28 mouse cellular contexts compared by ENCODE assay signal in the genomic region with DNA sequence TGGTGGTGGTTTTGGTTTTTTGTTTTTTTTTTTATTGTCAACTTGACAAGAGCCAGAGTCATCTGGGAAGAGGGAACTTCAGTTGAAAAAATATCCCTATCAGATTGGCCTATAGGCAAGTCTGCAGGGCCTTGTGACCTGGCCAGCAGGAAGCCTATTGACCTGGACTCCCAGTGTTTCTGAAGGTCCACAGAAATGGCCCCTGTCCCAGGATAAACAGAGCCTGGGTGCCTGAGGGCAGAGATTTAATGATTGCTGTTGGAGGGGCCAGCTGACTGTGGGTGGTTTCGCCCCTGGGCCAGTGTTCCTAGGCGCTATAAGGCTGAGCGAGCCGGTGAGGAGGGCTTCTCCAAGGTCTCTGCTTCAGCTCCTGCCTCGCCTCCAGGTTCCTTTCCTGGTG. TPM values are rescaled to one million over a fixed set of nuclear protein-coding genes. Genes with fewer than 3 reads are reported as not detected.
A peak's percentile ranks its signal among the peaks of the same experiment; 100 is the strongest.
DNase-seq lines count a peak whose midpoint lies in the region; ATAC-seq and TF ChIP-seq lines count a peak whose summit lies in the region.
"Had no signal": no experiment of that assay in that cellular context is flagged by ENCODE, and none has a peak within 500 bp of the region (broad histone marks: within the 10 kb centered on the region; RNA-seq: fewer than 3 reads in every experiment).

No protein-coding gene starts in this region.

- DNase-seq in forebrain, embryonic 10.5 days (ENCODE audit: extremely low spot score, low spot score) = no peak
- DNase-seq in liver = peak; percentile 15
- no peak for DNase-seq in kidney, postnatal 10 days
- DNase-seq in midbrain, postnatal 0 days (ENCODE audit: low spot score) = no peak
- DNase-seq: adrenal gland, adult 8-10 months; cerebellum, adult 2 months; cerebellum, postnatal 14 days; gastrocnemius, postnatal 10 days; kidney, adult 8-10 months; kidney, postnatal 14 days; lung, adult 2 months; lung, postnatal 10 days; midbrain, embryonic 14.5 days; right cerebral cortex, adult 18-20 months; spleen, adult 18-20 months; thymus, postnatal 4 days had no signal

- H3K4me3 ChIP-seq in forebrain, embryonic 15.5 days = no peak overlapping the region
- no peak overlapping the region for H3K4me3 ChIP-seq in forebrain, embryonic 10.5 days
- H3K4me3 ChIP-seq in ES-Bruce4 (ENCODE audit: low read depth, low read length) = no peak overlapping the region
- H3K4me3 ChIP-seq in liver, embryonic 15.5 days (replicated peaks) = no peak overlapping the region
- no peak overlapping the region for H3K4me3 ChIP-seq in midbrain, postnatal 0 days (ENCODE audit: low read depth, low read length)
- H3K4me3 ChIP-seq: embryonic facial prominence, embryonic 15.5 days; heart, embryonic 15.5 days; hindbrain, embryonic 13.5 days; limb, embryonic 13.5 days; neural tube, embryonic 15.5 days had no signal

- H3K4me2 ChIP-seq in forebrain, embryonic 15.5 days (replicated peaks) = no peak overlapping the region
- no peak overlapping the region for H3K4me2 ChIP-seq in liver, embryonic 15.5 days
- no peak overlapping the region for H3K4me2 ChIP-seq in midbrain, postnatal 0 days (ENCODE audit: low read depth, low read length, poor library complexity, severe bottlenecking)
- H3K4me2 ChIP-seq: embryonic facial prominence, embryonic 15.5 days; heart, embryonic 15.5 days; hindbrain, embryonic 13.5 days; limb, embryonic 13.5 days; neural tube, embryonic 15.5 days had no signal

- H3K36me3 ChIP-seq in forebrain, embryonic 15.5 days = no peaks in the 10 kb centered on the region
- H3K36me3 ChIP-seq in forebrain, embryonic 10.5 days (replicated peaks) = peaks cover 19% of the 10 kb centered on the region
- peaks cover 9% of the 10 kb centered on the region for H3K36me3 ChIP-seq in ES-Bruce4 (ENCODE audit: control insufficient read depth, insufficient read depth, low read length, poor library complexity, severe bottlenecking)
- H3K36me3 ChIP-seq in liver, embryonic 15.5 days (replicated peaks) = no peaks in the 10 kb centered on the region
- H3K36me3 ChIP-seq in midbrain, postnatal 0 days (ENCODE audit: insufficient read depth, low read length) = no peaks in the 10 kb centered on the region
- H3K36me3 ChIP-seq: hindbrain, embryonic 13.5 days; neural tube, embryonic 15.5 days had no signal

- 68% methylated on average over 5 of the region's 5 CpGs for WGBS in forebrain, embryonic 15.5 days
- 60% methylated on average over 5 of the region's 5 CpGs for WGBS in forebrain, embryonic 10.5 days
- 62% methylated on average over 5 of the region's 5 CpGs for WGBS in liver, embryonic 15.5 days (ENCODE audit: insufficient replicate concordance)
- WGBS in midbrain, postnatal 0 days = 59% methylated on average over 5 of the region's 5 CpGs

- no peak for ATAC-seq in forebrain, embryonic 15.5 days (replicated peaks)
- peak; percentile 41; the same call in 1 of the 2 replicates for ATAC-seq in liver, embryonic 15.5 days (ENCODE audit: insufficient read depth)
- ATAC-seq in midbrain, postnatal 0 days (ENCODE audit: low FRiP score) = no peak
- ATAC-seq: intestine, embryonic 16.5 days had no signal

- peaks cover 22% of the 10 kb centered on the region for H3K27me3 ChIP-seq in forebrain, embryonic 15.5 days
- H3K27me3 ChIP-seq in forebrain, embryonic 10.5 days (ENCODE audit: poor library complexity, severe bottlenecking) = peaks cover 51% of the 10 kb centered on the region
- no peaks in the 10 kb centered on the region for H3K27me3 ChIP-seq in ES-Bruce4 (ENCODE audit: control insufficient read depth, insufficient read depth, low read length, poor library complexity, severe bottlenecking)
- peaks cover 64% of the 10 kb centered on the region for H3K27me3 ChIP-seq in liver, embryonic 15.5 days
- peaks cover 15% of the 10 kb centered on the region for H3K27me3 ChIP-seq in midbrain, postnatal 0 days (ENCODE audit: insufficient read depth, low read length)

- H3K9ac ChIP-seq in forebrain, embryonic 15.5 days (replicated peaks) = no peak overlapping the region
- no peak overlapping the region for H3K9ac ChIP-seq in ES-Bruce4 (ENCODE audit: low read depth, poor library complexity, severe bottlenecking)
- no peak overlapping the region for H3K9ac ChIP-seq in liver, embryonic 15.5 days
- H3K9ac ChIP-seq in midbrain, postnatal 0 days (replicated peaks; ENCODE audit: low read length, poor library complexity, severe bottlenecking) = no peak overlapping the region
- H3K9ac ChIP-seq: embryonic facial prominence, embryonic 15.5 days; heart, embryonic 15.5 days; hindbrain, embryonic 13.5 days; limb, embryonic 13.5 days; neural tube, embryonic 15.5 days had no signal

- H3K4me1 ChIP-seq in forebrain, embryonic 15.5 days = peaks cover 26% of the 10 kb centered on the region
- H3K4me1 ChIP-seq in forebrain, embryonic 10.5 days = peaks cover 50% of the 10 kb centered on the region
- peaks cover 1% of the 10 kb centered on the region for H3K4me1 ChIP-seq in ES-Bruce4 (ENCODE audit: control insufficient read depth, insufficient read depth, low read length)
- H3K4me1 ChIP-seq in liver, embryonic 15.5 days (replicated peaks) = peaks cover 30% of the 10 kb centered on the region
- H3K4me1 ChIP-seq in midbrain, postnatal 0 days (ENCODE audit: insufficient read depth, low read length) = peaks cover 5% of the 10 kb centered on the region; the same call in 1 of the 2 replicates

- H3K27ac ChIP-seq in forebrain, embryonic 15.5 days (replicated peaks) = peak overlapping the region; percentile 33
- no peak overlapping the region for H3K27ac ChIP-seq in forebrain, embryonic 10.5 days
- no peak overlapping the region for H3K27ac ChIP-seq in ES-Bruce4 (ENCODE audit: insufficient read depth, low read length)
- H3K27ac ChIP-seq in liver, embryonic 15.5 days (replicated peaks) = no peak overlapping the region
- no peak overlapping the region for H3K27ac ChIP-seq in midbrain, postnatal 0 days (ENCODE audit: low read depth, low read length)
- H3K27ac ChIP-seq: embryonic facial prominence, embryonic 15.5 days; heart, embryonic 15.5 days; hindbrain, embryonic 13.5 days; limb, embryonic 13.5 days; macrophage; neural tube, embryonic 15.5 days; stomach, postnatal 0 days had no signal

- 0 out of 2 replicates have a peak, but pooled peaks have one; percentile 18 for TF ChIP-seq EP300 in ES-Bruce4 (IDR thresholded peaks at IDR 0.05; ENCODE audit: insufficient read depth, low read depth, low read length)

- TF ChIP-seq POLR2A in ES-Bruce4 (IDR thresholded peaks at IDR 0.05; ENCODE audit: insufficient read depth, low read length) = no peak

- no peak for TF ChIP-seq CTCF in ES-Bruce4 (IDR thresholded peaks at IDR 0.05; ENCODE audit: low read depth, low read length)
- TF ChIP-seq CTCF in midbrain, postnatal 0 days (IDR thresholded peaks at IDR 0.05) = no peak

- H3K9me3 ChIP-seq in forebrain, embryonic 15.5 days = no peaks in the 10 kb centered on the region
- H3K9me3 ChIP-seq in forebrain, embryonic 10.5 days = no peaks in the 10 kb centered on the region
- H3K9me3 ChIP-seq in ES-Bruce4 (replicated peaks; ENCODE audit: control insufficient read depth, insufficient read depth, low read length, poor library complexity, severe bottlenecking) = no peaks in the 10 kb centered on the region
- no peaks in the 10 kb centered on the region for H3K9me3 ChIP-seq in liver, embryonic 15.5 days (replicated peaks)
- H3K9me3 ChIP-seq in midbrain, postnatal 0 days (ENCODE audit: low read length) = no peaks in the 10 kb centered on the region
- H3K9me3 ChIP-seq: embryonic facial prominence, embryonic 15.5 days; heart, embryonic 15.5 days; hindbrain, embryonic 13.5 days; limb, embryonic 13.5 days; neural tube, embryonic 15.5 days had no signal

RNA-seq across cellular contexts. Expression of gene Dkkl1, which starts 1.8 kb away (rescaled TPM):
- 1.4 and 2.0 TPM in 2 replicates for polyA plus RNA-seq in forebrain, embryonic 15.5 days (2015; fragmentation: Nextera tagmentation; extraction: Ambion mirVana)
- 1.0 TPM in 2 replicates for polyA plus RNA-seq in forebrain, embryonic 10.5 days (2016; fragmentation: Nextera tagmentation; extraction: Ambion mirVana)
- polyA plus RNA-seq in ES-Bruce4 (2011; ENCODE audit: insufficient read depth, insufficient read length, low read depth, missing spikeins) = 4.2 and 8.6 TPM in 2 replicates
- polyA plus RNA-seq in liver, embryonic 15.5 days (2015; fragmentation: Nextera tagmentation; extraction: Ambion mirVana) = 2.0 and 2.4 TPM in 2 replicates
- total RNA-seq in midbrain, postnatal 0 days (2014; rRNA removed) = 9.0 and 14.4 TPM in 2 replicates
- polyA plus RNA-seq in midbrain, postnatal 0 days (2015; fragmentation: Nextera tagmentation; extraction: Ambion mirVana) = 23.8 and 23.9 TPM in 2 replicates
- total RNA-seq: adrenal gland, adult 8-10 months; gastrocnemius, postnatal 10 days; heart, postnatal 25 days had no signal
- polyA plus RNA-seq: macrophage had no signal

RNA-seq across cellular contexts. Expression of gene Tead2, which starts 1.8 kb away (rescaled TPM):
- polyA plus RNA-seq in forebrain, embryonic 15.5 days (2015; fragmentation: Nextera tagmentation; extraction: Ambion mirVana) = 92.8 and 106 TPM in 2 replicates
- polyA plus RNA-seq in forebrain, embryonic 10.5 days (2016; fragmentation: Nextera tagmentation; extraction: Ambion mirVana) = 337 and 380 TPM in 2 replicates
- 147 and 152 TPM in 2 replicates for polyA plus RNA-seq in ES-Bruce4 (2011; ENCODE audit: insufficient read depth, insufficient read length, low read depth, missing spikeins)
- 6.6 and 7.0 TPM in 2 replicates for polyA plus RNA-seq in liver, embryonic 15.5 days (2015; fragmentation: Nextera tagmentation; extraction: Ambion mirVana)
- 31.2 and 54.8 TPM in 2 replicates for total RNA-seq in midbrain, postnatal 0 days (2014; rRNA removed)
- polyA plus RNA-seq in midbrain, postnatal 0 days (2015; fragmentation: Nextera tagmentation; extraction: Ambion mirVana) = 16.8 and 17.0 TPM in 2 replicates
- polyA plus RNA-seq: macrophage had no signal

RNA-seq across cellular contexts. Expression of gene Ccdc155, which starts 9.0 kb away (rescaled TPM):
- 0.74 and 0.75 TPM in 2 replicates for polyA plus RNA-seq in forebrain, embryonic 15.5 days (2015; fragmentation: Nextera tagmentation; extraction: Ambion mirVana)
- 0.57 and 0.66 TPM in 2 replicates for polyA plus RNA-seq in forebrain, embryonic 10.5 days (2016; fragmentation: Nextera tagmentation; extraction: Ambion mirVana)
- polyA plus RNA-seq in ES-Bruce4 (2011; ENCODE audit: insufficient read depth, insufficient read length, low read depth, missing spikeins) = 2.2 and 2.6 TPM in 2 replicates
- polyA plus RNA-seq in liver, embryonic 15.5 days (2015; fragmentation: Nextera tagmentation; extraction: Ambion mirVana) = 0.07 and 0.13 TPM in 2 replicates
- 0.24 and 0.38 TPM in 2 replicates for total RNA-seq in midbrain, postnatal 0 days (2014; rRNA removed)
- 0.32 and 0.50 TPM in 2 replicates for polyA plus RNA-seq in midbrain, postnatal 0 days (2015; fragmentation: Nextera tagmentation; extraction: Ambion mirVana)
- total RNA-seq: heart, postnatal 25 days had no signal
- polyA plus RNA-seq: macrophage had no signal

RNA-seq across cellular contexts. Expression of gene Cd37, which starts 25.2 kb away (rescaled TPM):
- polyA plus RNA-seq in forebrain, embryonic 15.5 days (2015; fragmentation: Nextera tagmentation; extraction: Ambion mirVana) = 1.3 and 1.6 TPM in 2 replicates
- polyA plus RNA-seq in forebrain, embryonic 10.5 days (2016; fragmentation: Nextera tagmentation; extraction: Ambion mirVana) = 1.1 TPM in 2 replicates
- polyA plus RNA-seq in ES-Bruce4 (2011; ENCODE audit: insufficient read depth, insufficient read length, low read depth, missing spikeins) = 2.2 and 3.4 TPM in 2 replicates
- polyA plus RNA-seq in liver, embryonic 15.5 days (2015; fragmentation: Nextera tagmentation; extraction: Ambion mirVana) = 15.1 and 16.7 TPM in 2 replicates
- 1.2 and 1.7 TPM in 2 replicates for total RNA-seq in midbrain, postnatal 0 days (2014; rRNA removed)
- 1.5 and 2.4 TPM in 2 replicates for polyA plus RNA-seq in midbrain, postnatal 0 days (2015; fragmentation: Nextera tagmentation; extraction: Ambion mirVana)

RNA-seq across cellular contexts. Expression of gene Slc6a16, which starts 27.2 kb away (rescaled TPM):
- polyA plus RNA-seq in forebrain, embryonic 15.5 days (2015; fragmentation: Nextera tagmentation; extraction: Ambion mirVana) = 0.17 and 0.20 TPM in 2 replicates
- not detected in 2 replicates for polyA plus RNA-seq in forebrain, embryonic 10.5 days (2016; fragmentation: Nextera tagmentation; extraction: Ambion mirVana)
- 0.55 and 0.63 TPM in 2 replicates for polyA plus RNA-seq in ES-Bruce4 (2011; ENCODE audit: insufficient read depth, insufficient read length, low read depth, missing spikeins)
- not detected in 2 replicates for polyA plus RNA-seq in liver, embryonic 15.5 days (2015; fragmentation: Nextera tagmentation; extraction: Ambion mirVana)
- 0.16 and 1.3 TPM in 2 replicates for total RNA-seq in midbrain, postnatal 0 days (2014; rRNA removed)
- polyA plus RNA-seq in midbrain, postnatal 0 days (2015; fragmentation: Nextera tagmentation; extraction: Ambion mirVana) = 2.3 and 3.1 TPM in 2 replicates
- total RNA-seq: gastrocnemius, postnatal 10 days; heart, postnatal 25 days had no signal
- polyA plus RNA-seq: intestine, embryonic 16.5 days; macrophage had no signal
